Mouse (Mus musculus) urinary bladder, postnatal 25 days (tissue): Measurements from ENCODE around the gene Soga1.

Source experiments
- DNase-seq: peaks from one replicate; pipeline ENCODE4 v3.0.0; 2022; ENCODE audit warnings: low spot score

The Soga1 gene

DNA sequence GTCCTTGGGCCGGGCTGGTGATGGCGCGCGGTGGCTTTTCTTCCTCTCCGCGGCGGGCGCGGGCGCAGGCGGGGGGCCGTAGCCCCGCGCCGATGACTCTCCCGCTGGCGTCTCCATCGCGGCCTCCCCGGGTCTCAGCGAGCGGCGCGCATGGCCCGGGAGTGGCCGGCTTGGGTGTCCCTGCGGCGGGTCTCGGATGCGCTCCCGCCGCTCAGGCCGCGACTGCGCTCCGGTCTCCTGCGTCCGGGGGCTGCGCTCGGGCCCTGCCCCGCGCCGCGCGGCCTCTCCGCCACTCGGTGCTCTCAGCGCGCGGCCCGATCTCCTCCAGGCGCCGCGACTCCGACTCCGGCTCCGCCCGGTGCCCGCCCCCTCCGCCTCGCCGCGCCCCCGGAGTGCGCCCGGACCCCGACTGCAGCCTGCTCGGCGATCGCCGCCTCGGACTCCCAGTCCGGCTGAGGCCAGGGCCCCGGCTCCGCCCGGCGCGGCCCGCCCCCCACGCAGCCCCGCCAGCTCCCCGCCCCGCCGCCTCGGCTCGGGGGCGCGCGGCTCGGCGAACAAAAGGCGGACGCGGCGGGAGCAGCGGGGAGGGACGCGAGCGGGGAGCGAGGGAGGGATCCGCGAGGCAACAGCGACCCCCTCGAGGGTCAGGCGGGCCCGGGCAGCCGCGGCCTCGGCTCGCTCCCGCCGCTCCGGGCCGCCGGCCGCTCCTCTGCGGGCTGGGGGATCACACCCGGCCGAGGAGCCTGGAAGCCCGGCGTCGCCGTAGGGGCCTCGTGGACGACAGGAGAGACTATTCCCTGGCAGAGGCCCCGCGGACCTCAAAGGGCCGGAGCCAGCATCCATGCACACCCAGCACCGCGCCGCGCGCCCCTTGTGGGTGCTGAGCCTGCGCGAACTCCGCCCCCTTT lies at the start of gene Soga1:
Gene Soga1 (minus strand): TSS at position 462 of the 908 bp plus-strand sequence.
- DNase-seq = peak; percentile 75

DNA sequence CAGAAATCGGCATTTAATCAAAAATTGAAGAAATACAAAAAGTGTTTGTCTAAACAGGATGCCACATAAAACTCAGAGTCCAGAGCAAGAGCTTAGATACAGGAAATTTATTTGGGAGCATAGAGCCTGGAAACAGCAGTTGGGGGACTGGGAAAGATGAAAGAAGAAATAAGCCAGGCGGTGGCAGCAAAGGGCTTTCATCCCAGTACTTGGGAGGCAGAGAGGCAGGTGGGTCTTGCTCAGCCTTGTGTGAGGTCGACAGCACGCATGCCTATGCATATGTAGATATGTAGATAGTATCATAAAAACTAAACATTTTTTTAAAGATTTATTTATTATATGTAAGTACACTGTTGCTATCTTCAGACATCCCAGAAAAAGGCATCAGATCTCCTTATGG lies 49.0 kb upstream of the Soga1 start:
- no peak for DNase-seq

DNA sequence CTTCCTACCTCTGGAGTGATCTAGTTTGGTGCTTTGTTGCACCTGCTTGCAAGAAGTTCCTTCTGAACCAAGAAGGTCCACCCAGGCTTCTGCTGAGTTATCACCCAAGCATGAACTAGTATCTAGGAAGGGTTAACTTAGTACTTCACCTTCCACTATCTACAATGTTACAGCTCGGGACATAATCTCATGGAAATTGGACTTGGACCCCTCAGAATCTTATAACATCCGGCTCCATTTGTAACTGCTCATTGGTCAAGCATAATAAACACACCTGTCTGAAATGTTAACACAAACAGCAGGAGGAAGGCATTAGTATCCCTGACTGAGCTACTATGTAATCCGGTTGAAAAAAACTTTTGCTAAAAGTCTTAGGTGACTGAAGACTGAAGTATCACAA lies 48.3 kb upstream of the Soga1 start:
- DNase-seq = no peak

DNA sequence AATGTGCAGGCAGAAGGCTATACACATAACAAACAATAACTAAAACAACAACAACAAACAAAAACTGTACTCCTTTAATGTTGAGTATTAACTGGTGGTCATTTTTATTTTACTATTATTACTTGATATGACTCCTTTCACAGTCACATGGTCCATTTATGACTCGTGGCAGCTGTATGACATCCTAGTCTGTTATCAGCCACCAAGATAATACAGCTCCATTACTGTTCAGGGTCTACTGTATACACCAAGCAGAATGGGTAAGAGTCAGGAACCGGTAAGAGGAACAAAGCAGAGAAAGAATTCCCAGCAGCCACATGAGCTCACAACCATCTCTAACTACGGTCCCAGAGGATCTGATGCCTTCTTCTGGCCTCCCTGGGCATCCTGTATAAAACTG lies 46.2 kb upstream of the Soga1 start:
- no peak for DNase-seq

DNA sequence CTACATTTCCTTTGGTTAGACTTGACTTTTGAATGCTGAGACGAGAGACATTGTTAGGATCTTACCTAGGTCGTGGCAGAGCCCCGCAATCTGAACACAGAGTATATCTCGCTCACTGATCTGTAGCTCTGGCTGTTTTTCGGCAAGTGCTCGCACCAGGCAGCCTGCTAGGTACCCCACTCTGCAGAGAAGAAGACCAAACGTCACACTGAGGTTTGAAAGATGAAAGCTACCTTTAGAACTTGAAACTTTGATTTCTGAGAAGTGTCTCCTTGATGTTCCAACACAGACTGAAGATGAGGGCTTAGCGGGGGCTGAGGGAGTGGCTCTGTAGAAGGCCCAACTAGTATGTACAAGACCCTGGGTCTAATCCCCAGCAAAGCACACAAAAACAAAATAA lies 42.7 kb upstream of the Soga1 start:
- no peak for DNase-seq

DNA sequence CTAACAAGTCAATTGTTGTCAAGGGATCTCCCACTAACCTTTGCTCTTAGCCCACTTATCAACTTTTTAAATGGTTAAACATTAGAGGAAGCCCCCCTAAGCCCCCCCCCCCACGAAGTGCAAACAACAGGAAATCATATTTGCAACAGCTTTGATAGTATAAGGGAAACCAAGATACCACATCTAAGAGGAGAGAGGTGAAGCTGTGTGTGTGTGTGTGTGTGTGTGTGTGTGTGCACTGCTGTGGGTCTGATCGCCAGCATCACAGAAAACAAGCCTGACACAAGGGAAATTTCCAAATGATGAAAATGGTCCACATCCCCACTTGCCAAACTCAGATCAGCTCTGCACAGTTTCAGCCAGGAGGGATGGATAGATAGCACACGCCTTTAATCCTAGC lies 40.0 kb upstream of the Soga1 start:
- DNase-seq = no peak

DNA sequence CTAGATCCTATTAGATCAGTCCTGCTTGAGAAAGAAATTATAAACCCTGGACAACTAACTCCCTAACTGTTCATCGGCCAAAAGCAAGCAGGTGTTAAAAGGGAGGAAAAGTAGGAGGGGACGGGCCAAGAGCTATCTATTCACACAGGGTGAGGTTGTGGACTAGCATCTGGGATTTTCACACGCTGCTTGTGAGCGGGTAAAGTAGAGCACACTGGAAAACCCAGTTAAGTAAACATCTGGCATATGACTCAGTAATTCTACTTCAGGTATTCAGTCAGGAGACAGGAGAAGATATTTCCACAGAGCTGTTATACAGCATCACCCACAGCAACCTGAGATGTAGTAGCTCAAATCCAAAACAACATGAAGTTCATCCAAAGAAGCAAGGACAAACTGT lies 39.5 kb upstream of the Soga1 start:
- DNase-seq = no peak

DNA sequence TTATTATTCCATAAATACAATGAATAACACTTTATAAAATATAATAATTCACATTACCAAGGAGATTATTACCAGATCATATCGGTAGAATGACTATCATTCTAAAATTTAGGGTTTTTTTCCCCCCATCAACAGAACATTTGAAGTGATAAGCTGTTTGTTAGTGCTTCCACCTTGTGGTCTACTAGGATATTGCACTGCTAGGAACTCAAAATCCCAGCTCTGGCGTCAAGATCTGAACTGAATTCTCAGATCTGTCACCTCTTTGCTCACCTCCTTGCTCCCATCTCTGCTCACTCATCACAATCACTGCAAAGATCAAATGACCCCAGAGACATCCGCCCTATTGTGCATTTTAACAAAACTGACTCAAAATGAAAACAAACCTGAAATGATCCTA lies 37.9 kb upstream of the Soga1 start:
- no peak for DNase-seq

DNA sequence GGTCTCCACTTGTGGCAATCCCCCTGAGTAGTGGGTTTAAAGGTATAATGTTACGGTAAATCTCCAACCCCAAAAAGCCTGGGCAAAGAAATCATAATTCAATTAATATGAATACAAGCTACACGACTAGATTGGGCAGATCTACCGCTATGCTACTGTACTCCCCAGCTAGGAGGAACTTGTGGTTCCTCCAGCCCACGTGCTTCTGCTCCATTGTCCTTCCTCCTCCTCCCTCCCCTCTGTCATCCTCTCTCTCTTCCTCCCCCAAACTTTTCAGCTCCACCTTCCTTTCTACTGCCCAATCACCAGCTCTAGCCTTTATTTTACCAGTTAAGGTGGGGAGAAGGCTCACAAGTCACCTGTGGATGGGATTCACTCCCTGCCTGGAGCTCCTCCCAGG lies 29.2 kb upstream of the Soga1 start:
- DNase-seq = no peak

DNA sequence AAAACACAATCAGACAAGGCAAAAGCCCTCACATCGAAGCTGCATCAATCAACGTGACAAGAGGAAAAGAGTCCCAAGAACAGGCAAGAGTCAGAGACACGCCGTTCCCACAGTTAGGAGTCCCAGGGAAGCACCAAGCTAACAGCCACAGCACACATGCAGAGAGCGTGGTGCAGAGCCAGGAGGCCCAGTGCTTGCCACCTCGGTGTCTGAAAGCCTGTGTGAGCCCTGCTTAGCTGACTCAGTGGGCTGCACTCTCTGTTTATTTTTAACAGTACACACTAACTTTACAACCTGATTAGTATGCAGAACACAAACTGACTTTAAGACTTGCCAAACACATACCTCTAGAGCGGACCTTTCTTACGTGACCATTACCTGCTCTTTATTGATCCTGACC lies 25.4 kb upstream of the Soga1 start:
- no peak for DNase-seq

DNA sequence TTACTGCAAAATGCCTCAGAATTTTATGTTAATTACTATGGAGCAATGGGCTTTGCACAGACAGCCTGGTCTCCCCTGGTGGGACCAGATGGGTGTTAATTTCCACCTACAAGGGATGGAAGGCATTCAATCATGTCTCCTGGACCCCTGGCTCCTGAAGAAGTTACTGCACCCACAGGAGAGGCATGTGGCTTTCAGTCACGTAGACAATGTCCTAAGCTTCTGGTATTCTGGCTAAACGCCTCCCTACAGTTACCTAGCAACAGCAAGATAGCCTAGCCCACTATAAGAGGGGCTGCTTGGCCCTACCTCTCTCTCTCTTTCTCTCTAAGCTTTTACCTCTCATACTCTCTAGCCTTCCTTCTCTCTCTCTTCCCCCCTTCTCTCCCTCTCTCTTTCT lies 23.2 kb upstream of the Soga1 start:
- DNase-seq = no peak

DNA sequence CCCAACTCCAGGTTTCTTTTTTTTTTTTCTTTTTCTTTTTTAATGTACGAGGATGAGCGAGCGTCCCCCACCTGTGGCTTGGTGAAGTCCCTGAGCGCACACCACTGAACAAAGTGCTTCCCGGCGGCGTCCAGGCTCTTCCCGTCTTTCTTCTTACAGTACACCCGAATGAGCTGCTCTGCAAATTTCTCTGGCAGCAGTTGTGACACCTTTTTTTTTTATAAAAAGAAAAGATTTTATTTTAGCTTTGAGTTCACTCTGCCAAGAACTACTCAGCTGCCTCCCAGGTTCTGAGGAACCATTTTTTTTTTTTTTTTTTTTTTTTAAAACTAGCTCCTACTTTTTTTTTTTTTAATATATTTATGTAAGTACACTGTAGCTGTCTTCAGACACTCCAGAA lies 22.6 kb upstream of the Soga1 start:
- DNase-seq = no peak

DNA sequence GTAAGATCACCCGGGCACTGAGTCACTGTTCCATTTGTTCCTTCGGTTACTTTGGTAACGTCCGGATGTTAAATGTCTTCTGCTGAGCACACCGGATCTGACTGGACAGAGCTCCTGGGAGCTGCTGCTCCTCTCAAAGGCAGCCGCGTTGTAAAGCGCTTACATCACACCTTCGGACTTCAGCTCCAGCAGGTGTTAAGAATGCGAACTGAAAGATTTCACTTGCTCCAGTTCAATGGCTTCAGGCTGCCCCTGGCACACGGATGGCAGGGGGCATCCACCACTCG lies 21.2 kb upstream of the Soga1 start:
- no peak for DNase-seq

DNA sequence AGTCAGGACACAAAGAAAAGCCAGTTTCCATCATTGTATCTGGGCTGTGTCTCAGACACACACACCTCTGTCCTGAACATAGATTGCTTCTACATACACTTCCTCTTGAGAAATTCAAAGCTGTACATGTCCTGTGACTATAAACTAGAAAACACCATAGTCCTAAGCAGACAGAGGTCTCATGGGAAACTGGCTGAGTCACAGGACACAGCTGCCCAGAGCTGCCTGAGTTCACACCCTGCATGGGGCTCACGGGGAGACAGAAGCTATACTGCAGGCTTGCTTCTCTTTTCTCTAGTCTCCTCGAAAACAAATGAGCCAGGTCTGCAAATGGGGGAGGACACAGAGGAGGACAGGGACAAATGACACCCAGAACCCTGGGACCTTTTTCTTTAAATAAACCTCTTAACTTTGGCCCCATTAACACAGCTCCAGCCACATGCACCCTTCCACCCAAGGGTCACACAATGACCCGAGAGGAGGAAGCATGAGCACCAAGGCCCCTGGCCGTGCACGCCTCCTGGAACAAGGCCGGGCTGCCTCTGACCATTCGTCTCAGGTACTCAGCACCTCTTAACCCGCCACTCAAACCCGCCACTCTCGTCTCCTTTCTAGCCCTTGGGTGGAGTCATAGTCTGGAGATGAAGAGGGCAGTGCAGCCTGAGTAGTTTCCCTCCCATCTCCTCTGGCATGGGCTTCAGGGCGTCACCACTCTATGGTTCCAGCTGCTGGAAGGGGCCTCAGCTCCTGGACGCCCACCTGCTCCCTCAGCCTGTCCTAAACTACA lies 20.7 kb upstream of the Soga1 start:
- DNase-seq = no peak

DNA sequence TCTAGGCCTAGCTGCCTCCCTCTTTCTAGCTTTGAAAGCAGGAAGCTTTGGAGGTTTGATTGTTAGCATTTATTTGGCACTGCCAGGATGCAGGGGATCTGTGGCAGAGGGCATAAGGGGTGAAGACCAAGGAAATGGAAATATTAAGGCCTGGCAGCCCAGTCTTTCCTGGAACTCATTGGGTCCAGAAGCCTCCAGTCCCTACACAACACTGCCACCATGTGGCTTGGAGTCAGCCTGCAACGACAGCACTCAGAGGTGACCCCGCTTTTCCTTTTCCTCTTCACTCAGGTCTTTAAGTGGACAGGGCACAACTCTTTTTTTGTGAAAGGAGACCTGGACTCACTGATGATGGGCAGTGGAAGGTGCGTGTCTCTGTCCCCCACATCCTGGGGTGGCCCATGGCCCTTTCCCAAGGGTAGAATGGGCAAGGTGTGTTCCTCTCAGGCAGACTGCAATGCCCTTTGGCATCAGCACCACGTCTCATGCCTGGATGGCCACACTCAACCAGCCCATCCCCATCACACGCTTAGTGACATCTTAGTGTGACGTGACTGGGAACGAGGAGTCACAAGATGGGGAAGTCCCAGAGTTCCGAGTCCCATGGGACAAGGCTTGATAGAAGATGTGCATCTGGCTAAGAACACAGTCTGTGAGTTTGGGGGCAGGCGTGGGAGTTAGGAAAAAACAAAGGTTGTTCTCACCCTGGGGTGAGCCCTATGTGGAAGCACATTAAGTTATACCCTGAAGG lies 16.1 kb upstream of the Soga1 start:
- DNase-seq = peak; percentile 63

DNA sequence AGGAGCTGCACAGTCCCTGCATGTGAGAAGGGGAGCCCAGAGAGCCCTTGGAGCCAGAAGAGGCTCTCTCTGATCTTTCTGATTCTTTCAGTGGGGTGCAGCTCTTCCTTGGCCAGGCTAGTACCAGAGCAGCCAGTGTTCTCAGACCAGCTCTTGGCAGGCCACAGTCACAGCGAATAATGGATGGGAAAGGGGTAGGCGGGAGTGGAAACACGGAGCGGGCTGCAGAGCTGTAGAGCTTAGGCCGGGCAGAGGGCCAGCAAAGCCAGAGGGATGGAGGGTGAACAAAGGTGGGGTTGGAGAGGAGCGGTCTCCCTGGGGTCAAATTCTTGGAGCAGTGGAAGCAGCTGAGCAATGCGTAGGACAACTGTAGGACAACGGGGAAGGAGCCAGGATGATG lies 13.0 kb upstream of the Soga1 start:
- no peak for DNase-seq

DNA sequence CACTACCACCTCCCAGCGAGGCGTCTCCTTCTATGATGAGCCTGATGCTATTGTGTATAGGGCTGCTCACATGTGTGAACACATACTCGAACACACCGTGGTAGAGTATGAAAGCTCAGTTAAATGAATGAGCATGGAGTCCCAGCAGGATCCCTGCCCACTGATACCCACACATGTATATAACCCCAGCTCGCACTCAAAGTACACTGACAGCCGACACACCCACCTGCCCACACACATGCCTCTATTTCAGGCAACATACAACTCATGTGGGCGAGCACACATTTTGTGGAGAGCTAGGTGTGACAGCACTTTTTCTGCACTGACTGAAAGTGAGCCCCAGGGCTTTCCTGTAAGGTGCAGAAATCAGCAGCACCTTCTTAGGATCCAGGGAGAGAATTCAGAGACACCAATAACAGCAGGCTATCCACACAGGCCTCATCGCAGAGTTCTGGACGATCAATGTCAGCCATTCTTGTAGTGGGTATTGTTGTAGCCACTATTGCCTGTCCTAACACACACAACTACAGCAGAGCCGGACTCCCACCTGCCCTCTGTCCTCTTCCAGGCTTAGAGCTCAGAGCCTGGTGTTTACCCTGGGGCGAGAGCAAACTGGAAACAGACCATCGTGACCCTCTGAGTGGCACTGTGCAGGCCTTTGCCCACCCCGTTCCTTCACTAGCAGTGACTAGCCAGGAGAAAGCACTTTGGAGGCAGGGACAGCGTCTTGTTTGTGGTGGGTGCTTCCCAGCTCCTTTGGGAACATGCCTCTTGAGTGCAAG lies 8.7 kb upstream of the Soga1 start:
- no peak for DNase-seq

DNA sequence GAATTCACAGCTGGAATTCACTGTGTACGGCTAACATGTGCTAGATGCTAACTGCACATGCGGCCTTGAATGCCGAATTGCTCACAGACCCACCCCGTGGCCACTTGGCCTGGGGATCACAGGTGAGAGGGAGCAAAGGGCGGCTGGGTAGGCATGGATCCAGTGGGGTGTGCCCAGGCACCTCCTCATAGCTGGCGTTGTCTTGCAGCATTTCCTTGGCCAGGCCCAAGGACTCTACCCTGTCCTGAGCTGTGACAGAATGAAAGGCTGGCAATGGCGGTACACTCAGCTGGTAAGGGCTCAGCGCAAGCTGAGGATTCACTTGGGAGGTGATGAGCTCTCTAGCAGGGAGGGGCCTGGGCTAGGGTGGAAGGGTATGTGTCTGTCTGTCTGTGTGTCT lies 7.7 kb upstream of the Soga1 start, which contains the start of gene Tldc2:
Gene Tldc2 (plus strand): TSS at position 260 of the 400 bp plus-strand sequence.
- DNase-seq = no peak

DNA sequence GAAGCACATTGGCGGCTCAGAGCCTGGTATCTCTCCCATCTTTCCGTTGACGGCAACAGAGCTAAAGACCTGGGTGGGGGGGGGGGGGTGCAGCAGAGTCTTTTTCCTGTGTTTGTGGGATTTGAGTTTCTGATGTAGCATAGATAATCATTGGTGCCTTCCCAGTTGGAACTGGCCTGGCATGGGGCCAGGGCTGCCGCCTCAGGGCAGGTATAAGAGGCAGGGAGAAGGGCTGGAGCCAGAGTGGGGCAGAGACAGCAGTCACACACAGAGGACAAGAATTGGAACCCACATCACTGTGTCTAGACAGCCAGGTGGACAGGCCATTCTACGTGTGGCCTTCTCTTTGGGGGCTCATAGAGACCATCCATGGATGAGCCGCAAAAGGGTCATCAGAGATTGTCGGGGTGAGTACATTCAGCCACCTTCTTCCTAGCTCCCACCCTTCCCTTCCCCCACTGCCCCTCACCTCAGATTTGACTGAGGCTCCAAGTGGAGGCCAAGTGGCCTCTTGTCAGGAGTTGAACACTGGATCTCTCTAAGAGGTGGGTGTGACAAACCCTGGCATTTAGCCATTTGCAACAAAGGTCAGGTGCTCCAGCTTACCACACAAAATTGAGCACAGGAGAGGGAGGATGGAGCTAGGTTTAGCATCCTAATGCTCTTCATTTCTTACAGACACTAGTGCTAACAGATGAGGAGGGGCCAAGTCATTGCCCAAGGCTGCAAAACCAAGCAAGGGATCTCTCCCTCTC lies 6.0 kb upstream of the Soga1 start:
- no peak for DNase-seq

DNA sequence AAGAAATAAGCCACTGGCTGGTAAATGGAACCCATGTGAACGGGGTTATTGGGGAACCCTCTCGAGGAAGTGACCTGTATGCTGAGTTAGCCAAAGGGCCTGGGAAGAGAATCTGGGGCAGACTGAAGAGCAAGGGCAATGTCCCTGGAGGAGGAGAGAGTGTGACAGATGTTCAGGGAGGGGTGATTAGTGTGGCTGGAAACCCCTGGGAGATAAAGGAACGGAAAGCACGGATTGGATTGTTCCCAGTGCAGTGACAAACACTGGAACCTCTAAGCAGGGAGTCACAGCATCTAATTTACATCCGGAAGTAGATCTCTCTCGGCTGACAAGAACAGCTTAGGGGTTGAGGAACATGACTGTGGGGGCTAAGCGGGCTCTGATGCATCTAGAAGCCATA lies 2.9 kb upstream of the Soga1 start:
- no peak for DNase-seq

DNA sequence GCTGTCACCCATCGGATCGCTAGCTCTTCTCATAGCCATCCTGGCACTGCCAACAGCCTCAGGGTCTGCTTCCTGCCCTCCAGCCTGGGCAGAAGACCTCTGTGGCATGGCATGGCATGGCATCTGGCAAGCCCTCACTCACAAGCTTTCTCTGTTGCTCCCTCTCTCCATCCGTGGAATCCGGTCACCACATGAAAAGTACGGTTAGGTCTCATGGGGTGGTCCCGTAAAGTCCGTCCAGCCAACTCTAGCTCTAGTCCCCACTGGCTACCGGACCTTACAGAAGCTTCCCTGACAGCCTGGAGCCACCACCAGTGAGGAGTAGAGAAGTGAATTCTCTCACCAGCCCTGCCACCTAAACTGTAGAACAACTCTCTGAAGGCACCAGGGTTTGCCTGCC lies 2.3 kb upstream of the Soga1 start:
- no peak for DNase-seq
